Mouse (Mus musculus) myocyte (in vitro differentiated cells): ENCODE measurements at regions not wholly inside any gene's neighbourhood (a gene's known extent, or its start where the extent isn't known, plus 50 kb on each side); places are given as distances from the start of the nearest gene placed in this dataset.

Experiments
- H3K27me3 ChIP-seq: one replicate; pipeline ENCODE4 v1.6.1; 2011; ENCODE audit not compliant: control insufficient read depth, insufficient read depth, insufficient read length
- H3K36me3 ChIP-seq: one replicate; pipeline ENCODE4 v1.6.1; 2011; ENCODE audit not compliant: control insufficient read depth, insufficient read depth
- H3K4me2 ChIP-seq: one replicate; pipeline ENCODE4 v1.6.1; 2011; ENCODE audit warnings: low read depth, control low read depth
- H3K4me3 ChIP-seq: one replicate; pipeline ENCODE4 v1.5.1; 2011; ENCODE audit warnings: mild to moderate bottlenecking, control low read depth, moderate library complexity
- H3K79me2 ChIP-seq: one replicate; pipeline ENCODE4 v1.6.1; 2011; ENCODE audit not compliant: control insufficient read depth, insufficient read depth
- H3ac ChIP-seq: one replicate; pipeline ENCODE4 v1.6.1; 2011; ENCODE audit not compliant: control insufficient read depth, insufficient read length
- CEBPB ChIP-seq: IDR thresholded peaks from 2 replicates; pipeline ENCODE4 v1.6.1; 2011; ENCODE audit warnings: mild to moderate bottlenecking, moderate library complexity; ENCODE audit not compliant: poor library complexity, insufficient read depth, severe bottlenecking
- E2F4 ChIP-seq: IDR thresholded peaks from one replicate; pipeline ENCODE4 v1.6.1; 2011; ENCODE audit warnings: mild to moderate bottlenecking, control low read depth, moderate library complexity; ENCODE audit not compliant: insufficient read depth
- MAX ChIP-seq: IDR thresholded peaks from one replicate; pipeline ENCODE4 v1.6.1; 2011; ENCODE audit warnings: low read depth, mild to moderate bottlenecking, control low read depth
- MYOD1 ChIP-seq, 3 experiments: IDR thresholded peaks; one replicate each; pipeline ENCODE4 v1.6.1; 2011; ENCODE audit warnings: control low read depth in 2 of 3, low read depth in 2 of 3, mild to moderate bottlenecking in 2 of 3, moderate library complexity in 1 of 3; ENCODE audit not compliant: insufficient read length in 2 of 3, control insufficient read depth in 1 of 3
- MYOG ChIP-seq, 3 experiments: IDR thresholded peaks; one replicate each; pipeline ENCODE4 v1.6.1; 2011; ENCODE audit warnings: control low read depth in 2 of 3, low read depth in 2 of 3, mild to moderate bottlenecking in 2 of 3; ENCODE audit not compliant: insufficient read length in 2 of 3, control insufficient read depth in 1 of 3, insufficient read depth in 1 of 3
- POLR2A ChIP-seq: IDR thresholded peaks from one replicate; pipeline ENCODE4 v1.6.1; 2011; ENCODE audit warnings: low read depth, mild to moderate bottlenecking, control low read depth, moderate library complexity; ENCODE audit not compliant: insufficient read length
- POLR2AphosphoS2 ChIP-seq: IDR thresholded peaks from one replicate; pipeline ENCODE4 v1.6.1; 2011; ENCODE audit warnings: low read depth, control low read depth; ENCODE audit not compliant: insufficient read length
- REST ChIP-seq: IDR thresholded peaks from one replicate; pipeline ENCODE4 v1.6.1; 2011; ENCODE audit warnings: mild to moderate bottlenecking, control low read depth, moderate library complexity; ENCODE audit not compliant: insufficient read depth, insufficient read length
- SRF ChIP-seq: IDR thresholded peaks from one replicate; pipeline ENCODE4 v1.6.1; 2011; ENCODE audit warnings: low read depth; ENCODE audit not compliant: control insufficient read depth, insufficient read length
- TCF12 ChIP-seq: IDR thresholded peaks from one replicate; pipeline ENCODE4 v1.6.1; 2011; ENCODE audit warnings: mild to moderate bottlenecking, control low read depth; ENCODE audit not compliant: poor library complexity, insufficient read depth, severe bottlenecking
- TCF3 ChIP-seq: IDR thresholded peaks from one replicate; pipeline ENCODE4 v1.6.1; 2011; ENCODE audit warnings: low read depth, control low read depth; ENCODE audit not compliant: insufficient read length
- USF1 ChIP-seq: IDR thresholded peaks from one replicate; pipeline ENCODE4 v1.6.1; 2011; ENCODE audit warnings: low read depth, mild to moderate bottlenecking, control low read depth, moderate library complexity

- TF ChIP-seq E2F4 = no peak
- no peak for TF ChIP-seq SRF
- TF ChIP-seq TCF3 = no peak
- no peak for TF ChIP-seq TCF12
- no peak for TF ChIP-seq MYOG (IDR thresholded peaks at IDR 0.05; ENCODE audit: control insufficient read depth in 1 of 3, insufficient read depth in 1 of 3, insufficient read length in 2 of 3, low read depth in 2 of 3)
- TF ChIP-seq MYOD1 (IDR thresholded peaks at IDR 0.05; ENCODE audit: control insufficient read depth in 1 of 3, insufficient read length in 2 of 3, low read depth in 2 of 3) = no peak
- no peak for TF ChIP-seq REST
- no peak for TF ChIP-seq CEBPB
- no peak for TF ChIP-seq USF1
- no peak for TF ChIP-seq POLR2A
- TF ChIP-seq POLR2AphosphoS2 = no peak
- TF ChIP-seq MAX = no peak
Observed at GRCm38 (mm10) chr9:78964813-78965212, 349.5 kb downstream of the Cd109 start.

GRCm38 (mm10) chr9:78965226-78965950, 350.0 kb downstream of the Cd109 start:
- H3K79me2 ChIP-seq = no peaks in the 10 kb centered on the region
- no peaks in the 10 kb centered on the region for H3K27me3 ChIP-seq
- H3K36me3 ChIP-seq = no peaks in the 10 kb centered on the region
- no peak overlapping the region for H3K4me2 ChIP-seq
- H3ac ChIP-seq = no peak overlapping the region
- no peak overlapping the region for H3K4me3 ChIP-seq
- TF ChIP-seq REST (no peak), E2F4 (no peak), MYOG (IDR thresholded peaks at IDR 0.05; ENCODE audit: control insufficient read depth in 1 of 3, insufficient read depth in 1 of 3, insufficient read length in 2 of 3, low read depth in 2 of 3) (no peak), TCF12 (no peak)

More at GRCm38 (mm10) chr9:78964813-78965212, 349.5 kb downstream of the Cd109 start:
- no peaks in the 10 kb centered on the region for H3K27me3 ChIP-seq
- H3K4me3 ChIP-seq = no peak overlapping the region
- H3K4me2 ChIP-seq = no peak overlapping the region
- no peak overlapping the region for H3ac ChIP-seq
- H3K79me2 ChIP-seq = no peaks in the 10 kb centered on the region
- H3K36me3 ChIP-seq = no peaks in the 10 kb centered on the region

DNA sequence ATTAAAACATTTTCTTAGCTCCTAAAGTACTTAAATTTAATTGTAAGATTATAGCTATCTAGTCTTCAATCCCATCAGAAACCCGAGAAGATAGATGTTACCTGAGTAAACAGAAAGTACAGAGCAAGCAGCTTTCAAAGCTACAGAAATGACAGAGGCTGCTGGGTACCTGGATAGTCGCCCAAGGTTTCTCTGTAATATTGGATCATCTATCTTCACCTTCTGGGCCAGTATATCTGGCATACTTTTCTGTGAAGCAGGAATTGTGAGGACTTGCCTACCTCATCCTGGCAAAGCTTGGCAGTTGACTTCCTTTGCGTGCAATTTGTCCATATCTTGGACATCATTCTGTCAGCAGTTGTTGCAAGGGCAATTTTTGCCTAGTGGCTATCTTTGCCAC, 356.4 kb downstream of the Cd109 start:
- H3K4me2 ChIP-seq = no peak overlapping the region
- TF ChIP-seq REST = no peak
- TF ChIP-seq SRF = no peak
- no peak for TF ChIP-seq POLR2AphosphoS2
- no peak for TF ChIP-seq TCF3
- no peak for TF ChIP-seq MAX
- no peak for TF ChIP-seq POLR2A
- TF ChIP-seq MYOG (IDR thresholded peaks at IDR 0.05; ENCODE audit: control insufficient read depth in 1 of 3, insufficient read depth in 1 of 3, insufficient read length in 2 of 3, low read depth in 2 of 3) = no peak
- no peak for TF ChIP-seq CEBPB
- TF ChIP-seq USF1 = no peak
- no peak for TF ChIP-seq TCF12
- no peak for TF ChIP-seq MYOD1 (IDR thresholded peaks at IDR 0.05; ENCODE audit: control insufficient read depth in 1 of 3, insufficient read length in 2 of 3, low read depth in 2 of 3)
- TF ChIP-seq E2F4 = no peak
- H3K36me3 ChIP-seq = no peaks in the 10 kb centered on the region
- H3K27me3 ChIP-seq = no peaks in the 10 kb centered on the region
- H3K79me2 ChIP-seq = no peaks in the 10 kb centered on the region
- no peak overlapping the region for H3K4me3 ChIP-seq
- H3ac ChIP-seq = no peak overlapping the region

- Histone ChIP-seq H3ac (no peak overlapping the region), H3K4me2 (no peak overlapping the region), H3K36me3 (no peaks in the 10 kb centered on the region), H3K4me3 (no peak overlapping the region), H3K79me2 (no peaks in the 10 kb centered on the region), H3K27me3 (no peaks in the 10 kb centered on the region)
- TF ChIP-seq TCF3 (no peak), MAX (no peak), SRF (no peak), MYOG (IDR thresholded peaks at IDR 0.05; ENCODE audit: control insufficient read depth in 1 of 3, insufficient read depth in 1 of 3, insufficient read length in 2 of 3, low read depth in 2 of 3) (no peak)
Observed at GRCm38 (mm10) chr9:78983734-78984133, 368.4 kb downstream of the Cd109 start.

DNA sequence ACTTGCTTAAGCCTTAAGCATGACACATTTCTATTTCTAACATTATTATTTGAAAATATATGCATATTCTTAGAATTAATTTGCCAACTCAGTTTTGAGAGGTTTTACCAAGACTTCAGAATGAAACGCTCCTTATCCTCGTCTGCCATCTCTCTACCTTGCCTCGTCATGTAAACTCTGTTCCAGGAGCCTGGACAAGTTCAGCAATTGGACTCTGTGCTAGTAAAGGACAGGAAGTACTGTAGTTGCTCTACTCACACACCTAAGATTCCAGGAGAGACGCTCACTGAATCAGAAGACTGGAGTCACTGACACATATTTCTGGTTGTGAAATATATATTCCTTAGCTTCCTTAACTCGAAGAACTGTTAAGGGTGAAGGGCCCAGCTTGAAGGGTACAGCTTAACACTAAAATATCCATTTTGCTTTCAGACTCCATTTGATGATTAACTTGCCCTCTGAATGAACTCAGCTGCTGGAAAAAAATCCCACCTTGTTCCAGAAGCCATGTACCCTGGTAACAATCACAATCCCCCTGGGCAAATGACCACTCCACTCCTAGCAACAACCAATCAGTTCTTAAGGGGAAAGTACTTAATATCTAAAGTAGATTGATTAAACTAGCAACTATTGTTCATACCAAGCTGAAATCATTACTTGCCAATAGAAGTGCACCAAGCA, 370.0 kb downstream of the Cd109 start:
- H3ac ChIP-seq = no peak overlapping the region
- no peak overlapping the region for H3K4me3 ChIP-seq
- TF ChIP-seq TCF3 (no peak), MAX (no peak), USF1 (no peak), REST (no peak), E2F4 (no peak), POLR2A (no peak), CEBPB (no peak), MYOG (IDR thresholded peaks at IDR 0.05; ENCODE audit: control insufficient read depth in 1 of 3, insufficient read depth in 1 of 3, insufficient read length in 2 of 3, low read depth in 2 of 3) (no peak), TCF12 (no peak), POLR2AphosphoS2 (no peak), MYOD1 (IDR thresholded peaks at IDR 0.05; ENCODE audit: control insufficient read depth in 1 of 3, insufficient read length in 2 of 3, low read depth in 2 of 3) (no peak), SRF (no peak)
- no peaks in the 10 kb centered on the region for H3K36me3 ChIP-seq
- H3K79me2 ChIP-seq = no peaks in the 10 kb centered on the region
- H3K27me3 ChIP-seq = no peaks in the 10 kb centered on the region
- H3K4me2 ChIP-seq = no peak overlapping the region
